8 mouse cellular contexts compared by ENCODE assay signal in genomic region chr17:10840731-10841201, GRCm38 (mm10). TPM values are rescaled to one million over a fixed set of nuclear protein-coding genes. Genes with fewer than 3 reads are reported as not detected.
A peak's percentile ranks its signal among the peaks of the same experiment; 100 is the strongest.
DNase-seq lines count a peak whose midpoint lies in the region; ATAC-seq lines count a peak whose summit lies in the region.

No protein-coding gene starts in this region.

- peak; percentile 61 to 87 for DNase-seq in adrenal gland, adult (ENCODE audit: inconsistent age in 2 of 2, low spot score in 1 of 2)
- peak; percentile 75 for DNase-seq in embryo, embryonic 11 days
- peak; percentile 41 for DNase-seq in gastrocnemius, postnatal 25 days
- peak; percentile 34 to 42 for DNase-seq in left cerebral cortex, adult 8-10 months (ENCODE audit: low spot score in 2 of 2)
- peak; percentile 23 for DNase-seq in retina, postnatal 7 days (ENCODE audit: low read depth, low spot score)

- peak; percentile 36 for ATAC-seq in inflammation-experienced regulatory T-cells, adult 6 months
- peak; percentile 60 for ATAC-seq in megakaryocyte, adult 5-6 weeks (ENCODE audit: poor library complexity, severe bottlenecking)
- no peak for ATAC-seq in erythroid progenitor cell, adult 5-6 weeks (replicated peaks; ENCODE audit: low FRiP score, poor library complexity, severe bottlenecking)

RNA-seq across cellular contexts. Expression of gene Prkn, which starts 0.6 kb away (rescaled TPM):
- total RNA-seq in gastrocnemius, postnatal 25 days (2021): 10 to 100 TPM; 12.2 to 12.9 TPM
- polyA plus RNA-seq in inflammation-experienced regulatory T-cells, adult 6 months (2017; shearing (Covaris generic)): under 1 TPM in 1 of 3 experiments, not detected in 2; 0.12 TPM
- 10 to 100 TPM; 17.6 to 23.7 (median 21.6) TPM for total RNA-seq in left cerebral cortex, adult 8-10 months (2022)
- total RNA-seq in megakaryocyte, adult 5-6 weeks (2015): 0.52 TPM in 1 of 2 replicates, not detected in the other
- total RNA-seq in megakaryocyte, adult 5-6 weeks (2017): 0.07 TPM in 1 of 2 replicates, not detected in the other
- total RNA-seq in erythroid progenitor cell, adult 5-6 weeks (2015; ENCODE audit: low replicate concordance): not detected in 2 replicates
- total RNA-seq in erythroid progenitor cell, adult 5-6 weeks (2017; ENCODE audit: low replicate concordance): 1.3 TPM in 1 of 2 replicates, not detected in the other

RNA-seq across cellular contexts. Expression of gene Pacrg, which starts 0.7 kb away (rescaled TPM):
- total RNA-seq in gastrocnemius, postnatal 25 days (2021): 1 to 10 TPM; 1.8 to 2.0 TPM
- not detected for polyA plus RNA-seq in inflammation-experienced regulatory T-cells, adult 6 months (2017; shearing (Covaris generic))
- total RNA-seq in left cerebral cortex, adult 8-10 months (2022): 10 to 100 TPM; 19.2 to 25.9 (median 21.6) TPM
- total RNA-seq in megakaryocyte, adult 5-6 weeks (2015): 0.25 TPM in 1 of 2 replicates, not detected in the other
- 0.20 and 0.48 TPM in 2 replicates for total RNA-seq in megakaryocyte, adult 5-6 weeks (2017)
- total RNA-seq in erythroid progenitor cell, adult 5-6 weeks (2015; ENCODE audit: low replicate concordance): not detected in 2 replicates
- total RNA-seq in erythroid progenitor cell, adult 5-6 weeks (2017; ENCODE audit: low replicate concordance): not detected in 2 replicates

Comparison
In these comparisons a context has a peak if more than half of its experiments do, and no peak if none do; other contexts are left out.
1. DNase-seq: peak in every context shown above with its lines; median percentile 75 in embryo, embryonic 11 days; 74 in adrenal gland, adult; 41 in gastrocnemius, postnatal 25 days; 38 in left cerebral cortex, adult 8-10 months; 23 in retina, postnatal 7 days.
2. RNA of gene Prkn, which starts 0.6 kb away (total RNA-seq): 17.6 to 23.7 TPM in left cerebral cortex, adult 8-10 months and 12.2 to 12.9 TPM in gastrocnemius, postnatal 25 days; 1.3 TPM in erythroid progenitor cell, adult 5-6 weeks and 0.07 to 0.52 TPM in megakaryocyte, adult 5-6 weeks; every median in the first group is over 4 times any median in the second.
3. RNA of gene Pacrg, which starts 0.7 kb away (total RNA-seq): 19.2 to 25.9 TPM in left cerebral cortex, adult 8-10 months; 1.8 to 2.0 TPM in gastrocnemius, postnatal 25 days, 0.20 to 0.48 TPM in megakaryocyte, adult 5-6 weeks and not detected in erythroid progenitor cell, adult 5-6 weeks; every median in the first group is over 4 times any median in the second.